Mouse (Mus musculus) liver, embryonic 11.5 days (tissue): ENCODE data around the gene Cavin2. TPM values are rescaled to one million over a fixed set of nuclear protein-coding genes. Genes with fewer than 3 reads are reported as not detected.

ENCODE experiments used
- ATAC-seq: fragments of 200-750 bp; cut with Nextera tagmentation; replicated peaks from 2 replicates; pipeline ENCODE4 v1.8.0; 2017; ENCODE audit warnings: moderate number of reproducible peaks, mild to moderate bottlenecking, moderate TSS enrichment, moderate library complexity; ENCODE audit not compliant: low FRiP score
- DNase-seq: peaks from one replicate; pipeline ENCODE4 v3.0.0-alpha.2; 2017; ENCODE audit warnings: low spot score
- H3K27ac ChIP-seq: fragments of 300-500 bp; sonication (generic); 2 replicates; pipeline ENCODE4 v1.5.1; 2014; ENCODE audit warnings: mild to moderate bottlenecking, low read depth, low read length, control low read depth
- H3K27me3 ChIP-seq: fragments of 300-500 bp; sonication (generic); replicated peaks from 2 replicates; pipeline ENCODE4 v1.6.1; 2014; ENCODE audit warnings: low read length, mixed read lengths; ENCODE audit not compliant: control insufficient read depth, insufficient read depth
- H3K36me3 ChIP-seq: fragments of 300-500 bp; sonication (generic); 2 replicates; pipeline ENCODE4 v1.6.1; 2014; ENCODE audit warnings: mild to moderate bottlenecking, low read length, moderate library complexity, mixed read lengths; ENCODE audit not compliant: control insufficient read depth, insufficient read depth
- H3K4me1 ChIP-seq: fragments of 300-500 bp; sonication (generic); replicated peaks from 2 replicates; pipeline ENCODE4 v1.6.1; 2014; ENCODE audit warnings: low read length, mixed read lengths; ENCODE audit not compliant: control insufficient read depth, insufficient read depth
- H3K4me2 ChIP-seq: fragments of 300-500 bp; sonication (generic); 2 replicates; pipeline ENCODE4 v1.6.1; 2014; ENCODE audit warnings: mild to moderate bottlenecking, control low read depth, moderate library complexity
- H3K4me3 ChIP-seq: fragments of 300-500 bp; sonication (generic); 2 replicates; pipeline ENCODE4 v1.5.1; 2014; ENCODE audit warnings: low read depth, low read length, control low read depth
- H3K9ac ChIP-seq: fragments of 300-500 bp; sonication (generic); 2 replicates; pipeline ENCODE4 v1.6.1; 2014; ENCODE audit warnings: low read depth, low read length, control low read depth
- H3K9me3 ChIP-seq: fragments of 300-500 bp; sonication (generic); 2 replicates; pipeline ENCODE4 v1.6.1; 2016; ENCODE audit warnings: low read length, inconsistent platforms, mixed read lengths; ENCODE audit not compliant: control insufficient read depth
- whole genome bisulfite sequencing: fragments of 180-500 bp; shearing (Covaris S2); extraction: QIAGEN DNeasy Blood & Tissue Kit; methylation state at CpG from one replicate; pipeline ENCODE4 v1.1.7; 2014; 5-methylcytosine and 5-hydroxymethylcytosine counted together
- polyA plus RNA-seq: library from polyadenylated mRNA; unstranded; fragments of >200 nt; fragmentation: Nextera tagmentation; extraction: Ambion mirVana; gene quantifications from 2 replicates; pipeline ENCODE4 v1.2.1, GENCODE M21; 2014

Gene Cavin2
- polyA plus RNA-seq, 1 experiment from 2014 or later: 31.1 TPM

DNA sequence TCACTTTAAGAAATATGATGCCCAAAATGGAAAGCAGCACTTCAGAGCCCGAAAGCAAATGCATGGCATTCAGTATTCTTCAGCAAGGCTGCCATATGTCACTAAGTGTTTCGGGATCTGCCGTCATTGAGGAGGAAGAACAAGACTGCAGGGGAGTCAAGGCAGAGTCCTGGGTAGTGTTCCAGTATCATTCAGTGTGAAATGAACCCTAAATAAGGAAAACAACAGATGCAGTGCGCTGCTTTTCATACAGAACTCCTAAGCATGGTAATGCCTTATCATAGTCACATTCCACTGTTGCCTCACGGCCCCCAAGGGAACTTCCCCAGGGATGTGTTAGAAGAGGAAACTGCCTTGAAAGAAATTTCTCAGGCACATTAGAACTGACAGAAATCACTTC, 21.8 kb upstream of the Cavin2 start:
- DNase-seq (no peak), ATAC-seq (no peak)
- H3K27me3 ChIP-seq: no peaks in the 10 kb centered on the region
- 62% methylated on average over 5 of the region's 5 CpGs for WGBS
- no peak overlapping the region for H3K4me2 ChIP-seq
- H3K27ac ChIP-seq: peak overlapping the region; percentile 9; the same call in 1 of the 2 replicates
- H3K4me3 ChIP-seq: no peak overlapping the region
- no peaks in the 10 kb centered on the region for H3K9me3 ChIP-seq
- no peak overlapping the region for H3K9ac ChIP-seq
- H3K36me3 ChIP-seq: no peaks in the 10 kb centered on the region
- H3K4me1 ChIP-seq: no peaks in the 10 kb centered on the region; the same call in 1 of the 2 replicates

DNA sequence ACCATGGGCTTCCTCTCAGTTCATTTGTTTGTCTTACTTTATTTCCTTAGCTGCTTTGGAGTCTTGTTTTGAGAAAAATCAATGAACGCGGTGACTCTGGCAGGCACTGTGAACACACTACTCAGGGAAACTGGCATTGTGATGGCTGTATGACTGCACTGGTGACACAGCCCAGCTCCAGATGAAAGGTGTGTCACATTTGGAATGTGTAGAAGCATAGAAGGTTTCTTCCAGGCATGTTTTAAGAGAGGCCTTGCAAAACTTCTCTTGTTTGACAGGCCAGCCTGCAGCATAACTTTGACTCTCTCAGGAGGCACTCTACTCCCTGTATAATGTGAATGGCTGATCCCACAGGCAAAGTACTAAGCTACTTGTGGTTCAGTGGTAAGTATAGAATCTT, 20.7 kb upstream of the Cavin2 start:
- H3K27ac ChIP-seq: no peak overlapping the region
- H3K4me2 ChIP-seq: no peak overlapping the region
- H3K36me3 ChIP-seq: no peaks in the 10 kb centered on the region
- ATAC-seq (no peak), DNase-seq (no peak)
- no peak overlapping the region for H3K9ac ChIP-seq
- no peaks in the 10 kb centered on the region for H3K27me3 ChIP-seq
- no peaks in the 10 kb centered on the region for H3K9me3 ChIP-seq
- H3K4me3 ChIP-seq: no peak overlapping the region
- no peaks in the 10 kb centered on the region; the same call in 1 of the 2 replicates for H3K4me1 ChIP-seq
- WGBS: 87% methylated on average over 2 of the region's 2 CpGs

DNA sequence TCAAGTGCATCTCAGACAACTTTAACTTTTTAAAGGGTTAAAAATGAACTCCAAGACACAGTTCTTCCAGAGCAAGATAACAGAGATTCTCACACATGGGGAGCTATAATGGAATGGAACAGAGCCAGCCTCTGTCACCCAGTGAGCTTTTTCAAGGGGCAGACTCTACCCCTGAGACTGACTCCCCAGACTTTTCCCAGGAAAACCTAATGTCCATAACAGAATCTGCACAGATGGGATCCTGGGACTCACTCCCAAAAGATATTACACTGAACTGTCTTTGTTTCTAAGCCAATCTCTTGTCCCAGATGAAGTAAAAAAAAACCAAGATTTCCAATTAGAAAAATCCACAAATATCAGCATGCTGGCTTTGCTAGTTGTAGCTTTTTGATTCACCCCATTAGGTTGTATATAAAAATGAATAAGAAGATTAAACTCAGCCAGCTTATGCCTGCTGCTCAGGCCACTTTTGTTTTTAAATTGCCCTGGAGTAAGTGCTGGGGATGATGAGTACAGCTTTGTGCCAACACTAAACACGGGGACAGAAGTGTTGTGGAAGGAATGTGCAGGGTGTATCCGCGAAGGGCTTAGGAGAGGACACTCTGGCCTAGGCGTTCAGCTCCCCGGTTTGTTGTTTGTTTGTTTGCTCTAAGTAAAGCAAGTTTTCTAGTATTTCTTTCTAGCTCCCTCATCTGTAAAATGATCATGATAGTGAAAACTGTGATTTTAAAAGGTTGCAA, 18.6 kb upstream of the Cavin2 start:
- H3K27ac ChIP-seq: no peak overlapping the region
- 79% methylated on average over 5 of the region's 5 CpGs for WGBS
- ATAC-seq (no peak), DNase-seq (no peak)
- no peaks in the 10 kb centered on the region for H3K27me3 ChIP-seq
- no peak overlapping the region for H3K4me2 ChIP-seq
- H3K4me3 ChIP-seq: no peak overlapping the region
- no peak overlapping the region for H3K9ac ChIP-seq
- H3K9me3 ChIP-seq: no peaks in the 10 kb centered on the region
- H3K36me3 ChIP-seq: no peaks in the 10 kb centered on the region
- H3K4me1 ChIP-seq: no peaks in the 10 kb centered on the region; the same call in 1 of the 2 replicates

DNA sequence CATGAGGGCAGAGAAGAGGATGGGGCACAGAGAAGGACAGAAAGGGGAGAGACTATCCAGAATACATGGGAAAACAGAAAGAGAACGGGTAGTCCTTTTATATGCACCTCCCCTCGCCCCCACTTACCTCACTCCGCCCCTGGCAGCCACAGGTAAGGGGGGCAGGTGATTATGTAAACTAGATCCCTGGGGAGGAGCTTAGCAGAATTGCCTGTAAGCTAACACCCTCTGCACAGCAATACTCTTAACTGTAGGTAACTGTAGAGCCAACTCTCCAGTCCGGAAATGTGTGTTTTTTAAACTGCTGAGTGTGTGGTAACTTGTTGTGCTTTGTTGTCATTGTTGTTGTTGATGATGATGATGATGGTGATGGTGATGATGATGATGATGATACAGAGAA, 17.1 kb upstream of the Cavin2 start:
- no peak overlapping the region for H3K9ac ChIP-seq
- H3K27ac ChIP-seq: no peak overlapping the region
- no peak overlapping the region for H3K4me3 ChIP-seq
- 49% methylated on average over 4 of the region's 4 CpGs for WGBS
- H3K4me2 ChIP-seq: no peak overlapping the region
- no peaks in the 10 kb centered on the region for H3K9me3 ChIP-seq
- H3K27me3 ChIP-seq: no peaks in the 10 kb centered on the region
- no peak for ATAC-seq
- H3K4me1 ChIP-seq: no peaks in the 10 kb centered on the region; the same call in 1 of the 2 replicates
- no peaks in the 10 kb centered on the region for H3K36me3 ChIP-seq
- no peak for DNase-seq

DNA sequence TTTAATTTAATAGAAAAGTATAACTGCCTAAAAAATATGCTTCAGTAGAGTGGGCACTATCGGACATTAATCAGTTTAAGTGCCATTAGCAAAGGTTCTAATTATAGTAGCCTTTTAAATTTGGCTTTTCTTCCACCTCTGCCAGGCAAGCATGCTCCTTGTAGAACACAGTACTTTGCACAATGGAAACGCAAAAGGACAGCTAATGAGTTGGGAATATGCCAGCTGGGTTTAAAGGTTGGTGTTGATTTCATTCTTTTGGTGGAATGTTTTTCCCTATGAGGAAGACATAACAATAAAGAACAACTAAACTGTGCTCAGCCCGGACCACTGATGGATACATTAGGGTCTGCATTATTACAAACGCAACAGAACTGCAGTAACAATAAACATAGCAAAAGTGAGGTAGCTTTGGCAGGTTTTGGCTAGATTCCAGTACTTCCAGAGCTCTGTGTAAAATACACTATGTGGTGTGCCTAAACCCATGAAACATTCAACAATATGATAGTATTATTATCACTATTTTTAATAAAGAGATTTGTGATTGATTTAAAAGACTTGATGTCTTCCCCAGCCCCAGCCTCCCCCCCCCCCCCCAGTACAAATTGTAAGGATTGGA, 16.2 kb upstream of the Cavin2 start:
- no peaks in the 10 kb centered on the region for H3K9me3 ChIP-seq
- no peak overlapping the region for H3K4me3 ChIP-seq
- no peaks in the 10 kb centered on the region for H3K27me3 ChIP-seq
- H3K27ac ChIP-seq: no peak overlapping the region
- no peaks in the 10 kb centered on the region for H3K4me1 ChIP-seq
- 76% methylated on average over 4 of the region's 4 CpGs for WGBS
- H3K36me3 ChIP-seq: no peaks in the 10 kb centered on the region
- ATAC-seq (no peak), DNase-seq (no peak)
- no peak overlapping the region for H3K9ac ChIP-seq
- H3K4me2 ChIP-seq: no peak overlapping the region

DNA sequence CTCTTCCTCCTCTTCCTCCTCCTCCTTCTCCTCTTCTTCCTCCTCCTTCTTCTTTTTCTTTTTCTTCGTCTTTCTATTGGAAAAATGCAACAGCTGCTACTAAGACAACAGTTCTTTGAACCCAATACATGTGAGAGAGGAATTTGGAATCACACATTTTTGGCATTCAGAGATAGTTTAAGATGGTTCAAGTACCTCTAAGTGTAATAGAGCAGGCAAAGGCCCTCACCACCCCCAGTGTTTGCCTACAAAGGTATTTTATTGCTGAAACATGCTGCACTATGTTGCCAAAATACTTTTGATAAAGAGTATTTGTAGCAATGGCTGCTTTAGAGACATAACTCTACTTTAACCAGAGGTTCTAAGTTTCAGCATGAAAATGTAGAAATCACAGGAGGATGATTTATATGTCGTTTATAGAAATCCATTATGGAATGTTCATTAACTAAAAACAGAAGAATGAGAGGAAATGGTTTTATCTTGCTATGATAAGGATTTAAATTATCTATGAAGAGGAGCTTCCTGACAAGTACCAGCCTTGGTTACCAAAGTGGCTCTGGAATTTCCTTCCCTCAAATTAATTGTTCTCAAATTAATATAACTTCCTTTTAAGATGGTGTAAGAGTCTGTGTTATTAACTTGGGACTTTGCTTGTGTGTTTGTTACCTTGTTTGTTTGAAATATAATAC, 10.9 kb upstream of the Cavin2 start:
- Histone ChIP-seq H3K9ac (no peak overlapping the region), H3K4me3 (no peak overlapping the region), H3K4me2 (no peak overlapping the region), H3K4me1 (no peaks in the 10 kb centered on the region), H3K27me3 (no peaks in the 10 kb centered on the region), H3K9me3 (no peaks in the 10 kb centered on the region), H3K27ac (no peak overlapping the region), H3K36me3 (no peaks in the 10 kb centered on the region)
- DNase-seq: no peak
- WGBS: 57% methylated on average over 2 of the region's 2 CpGs
- no peak for ATAC-seq

DNA sequence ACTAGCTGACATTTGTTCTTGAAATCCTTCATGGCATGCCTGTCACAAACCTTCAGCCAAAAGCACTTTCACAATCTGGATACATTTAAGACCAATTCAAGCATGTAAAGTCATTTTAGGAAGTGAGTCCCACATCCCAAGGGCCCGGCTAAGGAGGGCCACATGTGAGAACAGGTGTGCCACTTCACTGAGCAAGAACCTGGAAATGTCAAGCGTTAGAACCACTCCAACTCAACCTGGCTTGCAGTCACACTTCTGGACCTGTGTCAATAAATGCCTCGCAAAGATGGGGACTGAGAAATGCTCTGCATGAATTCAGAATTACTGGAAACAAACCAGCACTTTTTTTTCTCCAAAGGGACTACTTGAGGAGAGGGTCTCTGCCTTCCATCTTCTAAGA, 725 bp upstream of the Cavin2 start:
- Histone ChIP-seq H3K9ac (no peak overlapping the region), H3K4me1 (no peaks in the 10 kb centered on the region; the same call in 1 of the 2 replicates), H3K4me3 (no peak overlapping the region), H3K36me3 (no peaks in the 10 kb centered on the region), H3K27me3 (no peaks in the 10 kb centered on the region), H3K4me2 (peak overlapping the region; percentile 39), H3K27ac (no peak overlapping the region), H3K9me3 (no peaks in the 10 kb centered on the region)
- DNase-seq: no peak
- 72% methylated on average over 3 of the region's 3 CpGs for WGBS
- ATAC-seq: no peak

- peak overlapping the region; percentile 70 for H3K27ac ChIP-seq
- WGBS: 84% methylated on average over 17 of the region's 17 CpGs
These were observed 907 bp downstream of the Cavin2 start for GRCm38 (mm10) chr1:51289620-51290445.

More at GRCm38 (mm10) chr1:51289620-51290445, 907 bp downstream of the Cavin2 start:
- H3K27me3 ChIP-seq: no peaks in the 10 kb centered on the region
- H3K36me3 ChIP-seq: no peaks in the 10 kb centered on the region
- H3K4me1 ChIP-seq: no peaks in the 10 kb centered on the region; the same call in 1 of the 2 replicates
- peak overlapping the region; percentile 51 for H3K4me2 ChIP-seq
- H3K4me3 ChIP-seq: peak overlapping the region; percentile 34
- ATAC-seq (0 out of 2 replicates have a peak, but pooled peaks have one; percentile 18), DNase-seq (no peak)
- peak overlapping the region; percentile 44 for H3K9ac ChIP-seq
- no peaks in the 10 kb centered on the region for H3K9me3 ChIP-seq
